In the genomic region with DNA sequence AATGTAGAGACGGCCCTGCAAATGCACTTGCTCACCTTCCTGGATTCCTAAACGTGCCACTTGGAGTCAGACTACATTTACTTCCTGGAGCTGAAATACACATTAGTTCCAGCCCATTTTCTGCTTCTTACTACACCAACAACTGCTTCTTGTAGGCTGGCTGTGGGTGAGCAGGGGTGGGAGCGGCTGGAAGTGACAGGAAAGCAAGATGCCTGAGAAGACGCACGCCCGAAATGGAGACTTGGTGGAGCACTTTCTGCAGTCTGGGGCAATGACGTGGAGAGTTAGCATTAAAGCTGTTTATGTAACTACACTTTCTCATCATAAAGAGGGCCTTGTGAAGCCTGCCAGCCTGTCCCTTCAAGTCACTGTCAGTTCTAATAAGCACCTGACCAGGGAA, we compare ENCODE assay signal across 16 mouse cellular contexts.
DNase-seq lines count a peak whose midpoint lies in the region; ATAC-seq and TF ChIP-seq lines count a peak whose summit lies in the region.
"Had no signal": no experiment of that assay in that cellular context is flagged by ENCODE, and none has a peak within 500 bp of the region (broad histone marks: within the 10 kb centered on the region; RNA-seq: fewer than 3 reads in every experiment).

No protein-coding gene starts in this region.

- TF ChIP-seq CTCF in heart, postnatal 0 days (IDR thresholded peaks at IDR 0.05; ENCODE audit: low read depth), result no peak
- no peak for TF ChIP-seq CTCF in lung, adult 2 months (IDR thresholded peaks at IDR 0.05; ENCODE audit: insufficient read depth, low read length)

- no peaks in the 10 kb centered on the region for H3K9me3 ChIP-seq in heart, postnatal 0 days (replicated peaks; ENCODE audit: control insufficient read depth, low read length)
- H3K9me3 ChIP-seq in midbrain, embryonic 14.5 days (ENCODE audit: control insufficient read depth, low read length), result no peaks in the 10 kb centered on the region
- H3K9me3 ChIP-seq: embryonic facial prominence, embryonic 12.5 days; neural tube, embryonic 13.5 days had no signal

- ATAC-seq in cerebellum, adult (ENCODE audit: insufficient number of reproducible peaks, low FRiP score, low TSS enrichment), result no peak
- no peak for ATAC-seq in heart, postnatal 0 days (ENCODE audit: insufficient read depth, low read depth)
- ATAC-seq in midbrain, embryonic 14.5 days (ENCODE audit: low FRiP score, low TSS enrichment), result no peak
- ATAC-seq: forebrain, postnatal 0 days had no signal

- no peak overlapping the region; the same call in 1 of the 2 replicates for H3K9ac ChIP-seq in heart, postnatal 0 days (replicated peaks; ENCODE audit: low read depth, low read length)
- H3K9ac ChIP-seq in midbrain, embryonic 14.5 days (replicated peaks; ENCODE audit: low read length), result no peak overlapping the region
- H3K9ac ChIP-seq: embryonic facial prominence, embryonic 12.5 days; forebrain, postnatal 0 days; lung, embryonic 14.5 days; neural tube, embryonic 13.5 days had no signal

- no peaks in the 10 kb centered on the region for H3K27me3 ChIP-seq in heart, postnatal 0 days (ENCODE audit: control insufficient read depth, insufficient read depth, low read length)
- H3K27me3 ChIP-seq in midbrain, embryonic 14.5 days (ENCODE audit: control insufficient read depth, insufficient read depth, low read length), result no peaks in the 10 kb centered on the region
- H3K27me3 ChIP-seq: CH12.LX; embryonic facial prominence, embryonic 12.5 days; neural tube, embryonic 13.5 days had no signal

- DNase-seq in cerebellum, adult 9-10 months, result peak; percentile 40
- DNase-seq in heart, postnatal 0 days (ENCODE audit: low spot score), result no peak
- no peak for DNase-seq in heart, postnatal 4 days
- peak; percentile 6 for DNase-seq in lung, postnatal 36 days
- no peak for DNase-seq in lung, adult 2 months
- peak; percentile 55 to 68 for DNase-seq in right cerebral cortex, postnatal 36 days (ENCODE audit: low spot score in 2 of 2)
- no peak for DNase-seq in midbrain, embryonic 14.5 days
- DNase-seq: adrenal gland, postnatal 14 days; forebrain, postnatal 0 days; gastrocnemius, postnatal 14 days; lung, embryonic 14.5 days; thymus, postnatal 4 days had no signal

- TF ChIP-seq EP300 in heart, postnatal 0 days (IDR thresholded peaks at IDR 0.05; ENCODE audit: low read depth), result no peak

- H3K4me3 ChIP-seq in heart, postnatal 0 days (ENCODE audit: low read depth, low read length), result no peak overlapping the region
- H3K4me3 ChIP-seq in lung, adult 2 months (replicated peaks; ENCODE audit: extremely low read depth, low read depth, low read length), result no peak overlapping the region
- no peak overlapping the region for H3K4me3 ChIP-seq in midbrain, embryonic 14.5 days (replicated peaks; ENCODE audit: low read depth, low read length)
- H3K4me3 ChIP-seq: embryonic facial prominence, embryonic 12.5 days; neural tube, embryonic 13.5 days had no signal

- H3K27ac ChIP-seq in heart, postnatal 0 days (ENCODE audit: low read depth), result peak overlapping the region; percentile 77
- H3K27ac ChIP-seq in midbrain, embryonic 14.5 days (replicated peaks; ENCODE audit: low read depth, low read length), result no peak overlapping the region
- H3K27ac ChIP-seq: embryonic facial prominence, embryonic 12.5 days; neural tube, embryonic 13.5 days had no signal

- TF ChIP-seq POLR2A in lung, adult 2 months (IDR thresholded peaks at IDR 0.05; ENCODE audit: borderline replicate concordance, extremely low read depth, low read depth, low read length), result no peak

- no peaks in the 10 kb centered on the region for H3K36me3 ChIP-seq in heart, postnatal 0 days (replicated peaks; ENCODE audit: control insufficient read depth, insufficient read depth, low read length)
- H3K36me3 ChIP-seq in midbrain, embryonic 14.5 days (ENCODE audit: control insufficient read depth, insufficient read depth, low read length), result no peaks in the 10 kb centered on the region
- H3K36me3 ChIP-seq: embryonic facial prominence, embryonic 12.5 days; neural tube, embryonic 13.5 days had no signal

- no peak overlapping the region for H3K4me2 ChIP-seq in heart, postnatal 0 days (ENCODE audit: low read depth, low read length)
- H3K4me2 ChIP-seq in midbrain, embryonic 14.5 days (ENCODE audit: low read length), result no peak overlapping the region
- H3K4me2 ChIP-seq: embryonic facial prominence, embryonic 12.5 days; lung, embryonic 14.5 days; neural tube, embryonic 13.5 days had no signal

- H3K4me1 ChIP-seq in heart, postnatal 0 days (ENCODE audit: control insufficient read depth, insufficient read depth), result peaks cover 59% of the 10 kb centered on the region
- peaks cover 2% of the 10 kb centered on the region; the same call in 1 of the 2 replicates for H3K4me1 ChIP-seq in lung, adult 2 months (ENCODE audit: control insufficient read depth, insufficient read depth, low read length)
- no peaks in the 10 kb centered on the region for H3K4me1 ChIP-seq in midbrain, embryonic 14.5 days (ENCODE audit: control insufficient read depth, insufficient read depth, low read length)
- H3K4me1 ChIP-seq: embryonic facial prominence, embryonic 12.5 days had no signal

- 48% methylated on average over 7 of the region's 7 CpGs for WGBS in heart, postnatal 0 days
- 57% methylated on average over 7 of the region's 7 CpGs for WGBS in lung, adult 2 months
- WGBS in midbrain, embryonic 14.5 days, result 79% methylated on average over 7 of the region's 7 CpGs

Comparison
In these comparisons a context has a peak if more than half of its experiments do, and no peak if none do; other contexts are left out.
1. DNase-seq: peak in cerebellum, adult 9-10 months (single experiment), lung, postnatal 36 days (single experiment) and right cerebral cortex, postnatal 36 days (2 of 2); none in heart, postnatal 0 days (single experiment), heart, postnatal 4 days (single experiment), lung, adult 2 months (single experiment) and midbrain, embryonic 14.5 days (single experiment).